Mouse (Mus musculus) forebrain, embryonic 15.5 days (tissue): ENCODE measurements at regions not wholly inside any gene's neighbourhood (a gene's known extent, or its start where the extent isn't known, plus 50 kb on each side); places are given as distances from the start of the nearest gene placed in this dataset.

Experiments
- ATAC-seq: fragments of 200-750 bp; cut with Nextera tagmentation; replicated peaks from 2 replicates; pipeline ENCODE4 v1.8.0; 2017; ENCODE audit warnings: mild to moderate bottlenecking, moderate TSS enrichment, moderate library complexity
- H3K27ac ChIP-seq: fragments of 300-500 bp; sonication (generic); replicated peaks from 2 replicates; pipeline ENCODE4 v1.5.1; 2015; ENCODE audit warnings: mild to moderate bottlenecking, inconsistent platforms
- H3K27me3 ChIP-seq: fragments of 300-500 bp; sonication (generic); 2 replicates; pipeline ENCODE4 v1.6.1; 2015; ENCODE audit warnings: inconsistent platforms
- H3K36me3 ChIP-seq: fragments of 300-500 bp; sonication (generic); 2 replicates; pipeline ENCODE4 v1.6.1; 2015; ENCODE audit warnings: mild to moderate bottlenecking, inconsistent platforms
- H3K4me1 ChIP-seq: fragments of 300-500 bp; sonication (generic); 2 replicates; pipeline ENCODE4 v1.6.1; 2015; ENCODE audit warnings: inconsistent platforms
- H3K4me2 ChIP-seq: fragments of 300-500 bp; sonication (generic); replicated peaks from 2 replicates; pipeline ENCODE4 v1.6.1; 2015; ENCODE audit warnings: mild to moderate bottlenecking, inconsistent platforms
- H3K4me3 ChIP-seq: fragments of 300-500 bp; sonication (generic); 2 replicates; pipeline ENCODE4 v1.5.1; 2015; ENCODE audit warnings: mild to moderate bottlenecking, inconsistent platforms
- H3K9ac ChIP-seq: fragments of 300-500 bp; sonication (generic); replicated peaks from 2 replicates; pipeline ENCODE4 v1.6.1; 2015; ENCODE audit warnings: mild to moderate bottlenecking, inconsistent platforms
- H3K9me3 ChIP-seq: fragments of 300-500 bp; sonication (generic); 2 replicates; pipeline ENCODE4 v1.6.1; 2016; ENCODE audit warnings: inconsistent platforms
- WGBS: fragments of 180-500 bp; shearing (Covaris S2); methylation state at CpG from one replicate; pipeline ENCODE4 v1.1.7; 2015; ENCODE audit warnings: mixed read lengths; 5-methylcytosine and 5-hydroxymethylcytosine counted together

GRCm38 (mm10) chr11:114544212-114544611 lies 124.1 kb upstream of the Rpl38 start:
- WGBS = 65% methylated on average over 3 of the region's 3 CpGs

GRCm38 (mm10) chr11:114542167-114542566 lies 126.2 kb upstream of the Rpl38 start:
- ATAC-seq = no peak
- 80% methylated on average over 8 of the region's 8 CpGs for WGBS
- H3K27me3 ChIP-seq = no peaks in the 10 kb centered on the region
- H3K27ac ChIP-seq = no peak overlapping the region
- H3K9me3 ChIP-seq = no peaks in the 10 kb centered on the region
- H3K9ac ChIP-seq = no peak overlapping the region
- no peak overlapping the region for H3K4me2 ChIP-seq
- no peak overlapping the region for H3K4me3 ChIP-seq
- H3K36me3 ChIP-seq = no peaks in the 10 kb centered on the region
- H3K4me1 ChIP-seq = peaks cover 18% of the 10 kb centered on the region

More at GRCm38 (mm10) chr11:114544212-114544611, 124.1 kb upstream of the Rpl38 start:
- ATAC-seq = peak; percentile 26; the same call in 1 of the 2 replicates
- H3K4me3 ChIP-seq = no peak overlapping the region
- H3K4me2 ChIP-seq = no peak overlapping the region
- H3K27me3 ChIP-seq = no peaks in the 10 kb centered on the region
- H3K9ac ChIP-seq = no peak overlapping the region
- H3K36me3 ChIP-seq = no peaks in the 10 kb centered on the region
- no peaks in the 10 kb centered on the region for H3K9me3 ChIP-seq
- 0 out of 2 replicates have a peak overlapping the region, but pooled peaks have one; percentile 43 for H3K27ac ChIP-seq
- H3K4me1 ChIP-seq = peaks cover 6% of the 10 kb centered on the region; the same call in 1 of the 2 replicates

- WGBS = 72% methylated on average over 3 of the region's 3 CpGs
- ATAC-seq = no peak
- peaks cover 32% of the 10 kb centered on the region for H3K4me1 ChIP-seq
- no peak overlapping the region for H3K27ac ChIP-seq
- H3K9ac ChIP-seq = no peak overlapping the region
- H3K4me3 ChIP-seq = no peak overlapping the region
- H3K9me3 ChIP-seq = no peaks in the 10 kb centered on the region
- H3K27me3 ChIP-seq = no peaks in the 10 kb centered on the region
- no peaks in the 10 kb centered on the region for H3K36me3 ChIP-seq
- no peak overlapping the region for H3K4me2 ChIP-seq
Measured at GRCm38 (mm10) chr11:114540503-114540902, 127.8 kb upstream of the Rpl38 start.

- Histone ChIP-seq H3K9me3 (no peaks in the 10 kb centered on the region), H3K27me3 (no peaks in the 10 kb centered on the region), H3K27ac (peak overlapping the region; percentile 89), H3K4me3 (no peak overlapping the region), H3K4me1 (peaks cover 31% of the 10 kb centered on the region), H3K4me2 (peak overlapping the region; percentile 25), H3K9ac (peak overlapping the region; percentile 11; the same call in 1 of the 2 replicates), H3K36me3 (no peaks in the 10 kb centered on the region)
- peak; percentile 88 for ATAC-seq
- 10% methylated on average over 13 of the region's 13 CpGs for WGBS
Measured at GRCm38 (mm10) chr11:114536616-114537493, 131.5 kb upstream of the Rpl38 start.

GRCm38 (mm10) chr11:114535900-114536299 lies 132.4 kb upstream of the Rpl38 start:
- Histone ChIP-seq H3K4me1 (peaks cover 31% of the 10 kb centered on the region), H3K36me3 (no peaks in the 10 kb centered on the region), H3K27ac (peak overlapping the region; percentile 89), H3K4me3 (no peak overlapping the region), H3K9me3 (no peaks in the 10 kb centered on the region), H3K27me3 (no peaks in the 10 kb centered on the region), H3K9ac (no peak overlapping the region), H3K4me2 (no peak overlapping the region)
- no peak for ATAC-seq
- 69% methylated on average over 9 of the region's 9 CpGs for WGBS

- H3K9me3 ChIP-seq = no peaks in the 10 kb centered on the region
- no peak overlapping the region for H3K9ac ChIP-seq
- no peak overlapping the region for H3K27ac ChIP-seq
- no peak overlapping the region for H3K4me3 ChIP-seq
- WGBS = 54% methylated on average over 7 of the region's 7 CpGs
- H3K4me1 ChIP-seq = peaks cover 31% of the 10 kb centered on the region
- no peak for ATAC-seq
- no peaks in the 10 kb centered on the region for H3K27me3 ChIP-seq
- no peak overlapping the region for H3K4me2 ChIP-seq
- H3K36me3 ChIP-seq = no peaks in the 10 kb centered on the region
Measured at GRCm38 (mm10) chr11:114534436-114534835, 133.9 kb upstream of the Rpl38 start.

- H3K9ac ChIP-seq = no peak overlapping the region
- no peaks in the 10 kb centered on the region for H3K27me3 ChIP-seq
- H3K27ac ChIP-seq = no peak overlapping the region
- H3K4me2 ChIP-seq = no peak overlapping the region
- no peaks in the 10 kb centered on the region for H3K36me3 ChIP-seq
- H3K4me1 ChIP-seq = peaks cover 11% of the 10 kb centered on the region
- no peaks in the 10 kb centered on the region for H3K9me3 ChIP-seq
- H3K4me3 ChIP-seq = no peak overlapping the region
- 45% methylated on average over 4 of the region's 4 CpGs for WGBS
- no peak for ATAC-seq
Measured at GRCm38 (mm10) chr11:114531241-114531765, 137.0 kb upstream of the Rpl38 start.

- no peak for ATAC-seq
- no peaks in the 10 kb centered on the region for H3K4me1 ChIP-seq
- no peak overlapping the region for H3K4me2 ChIP-seq
- no peaks in the 10 kb centered on the region for H3K36me3 ChIP-seq
- no peaks in the 10 kb centered on the region for H3K9me3 ChIP-seq
- 47% methylated on average over 10 of the region's 10 CpGs for WGBS
- H3K4me3 ChIP-seq = no peak overlapping the region
- H3K9ac ChIP-seq = no peak overlapping the region
- 0 out of 2 replicates have a peak overlapping the region, but pooled peaks have one; percentile 12 for H3K27ac ChIP-seq
- no peaks in the 10 kb centered on the region for H3K27me3 ChIP-seq
Measured at GRCm38 (mm10) chr11:114528937-114529772, 139.2 kb upstream of the Rpl38 start.

GRCm38 (mm10) chr11:114523444-114524238 lies 144.7 kb upstream of the Rpl38 start:
- H3K27ac ChIP-seq = no peak overlapping the region
- ATAC-seq = peak; percentile 52; the same call in 1 of the 2 replicates

GRCm38 (mm10) chr11:114515278-114515677 lies 153.0 kb upstream of the Rpl38 start:
- Histone ChIP-seq H3K4me1 (peaks cover 10% of the 10 kb centered on the region), H3K4me2 (no peak overlapping the region), H3K9ac (no peak overlapping the region), H3K27me3 (no peaks in the 10 kb centered on the region), H3K36me3 (no peaks in the 10 kb centered on the region), H3K4me3 (no peak overlapping the region), H3K27ac (no peak overlapping the region), H3K9me3 (no peaks in the 10 kb centered on the region)
- 56% methylated on average over 4 of the region's 4 CpGs for WGBS
- ATAC-seq = no peak

More at GRCm38 (mm10) chr11:114523444-114524238, 144.7 kb upstream of the Rpl38 start:
- H3K4me2 ChIP-seq = no peak overlapping the region
- H3K9ac ChIP-seq = no peak overlapping the region
- H3K27me3 ChIP-seq = no peaks in the 10 kb centered on the region
- 0 out of 2 replicates have a peak, but pooled peaks cover 9% of the 10 kb centered on the region for H3K4me1 ChIP-seq
- H3K9me3 ChIP-seq = no peaks in the 10 kb centered on the region
- no peaks in the 10 kb centered on the region for H3K36me3 ChIP-seq
- no peak overlapping the region for H3K4me3 ChIP-seq
- 43% methylated on average over 6 of the region's 6 CpGs for WGBS

- Histone ChIP-seq H3K27ac (no peak overlapping the region), H3K4me1 (peaks cover 10% of the 10 kb centered on the region), H3K9ac (no peak overlapping the region), H3K4me3 (no peak overlapping the region), H3K36me3 (no peaks in the 10 kb centered on the region), H3K9me3 (no peaks in the 10 kb centered on the region), H3K27me3 (no peaks in the 10 kb centered on the region), H3K4me2 (no peak overlapping the region)
- WGBS = 98% methylated on average over 2 of the region's 2 CpGs
- no peak for ATAC-seq
Measured at GRCm38 (mm10) chr11:114514126-114514525, 154.2 kb upstream of the Rpl38 start.
